Mouse (Mus musculus) adrenal gland, postnatal 10 days (tissue): Measurements from ENCODE around the gene Gm21976. TPM values are rescaled to one million over a fixed set of nuclear protein-coding genes. Genes with fewer than 3 reads are reported as not detected.

Source experiments
- DNase-seq: peaks from one replicate; pipeline ENCODE4 v3.0.0; 2021; ENCODE audit warnings: mixed read lengths
- long read RNA-seq, 2 experiments: library from polyadenylated mRNA; stranded (forward); transcript quantifications; one replicate each; pipeline ENCODE4 v2.0.0; 2021
- total RNA-seq, 2 experiments: library from RNA; stranded (reverse); gene quantifications; 2 replicates each; pipeline ENCODE4 v1.2.3; 2021

The Gm21976 gene
- total RNA-seq, result not detected
- long read RNA-seq, experiment 1, result 0 reads
- long read RNA-seq, experiment 2, result 0 reads

GRCm38 (mm10) chr13:98279686-98280085 is at the start of gene Gm21976:
TSS of gene Gm21976 (plus strand) at chr13:98279887.
- DNase-seq, result no peak

- no peak for DNase-seq
These were observed 49.2 kb upstream of the Gm21976 start for GRCm38 (mm10) chr13:98230511-98230910.

- DNase-seq, result no peak
These were observed 44.2 kb upstream of the Gm21976 start for GRCm38 (mm10) chr13:98235451-98235850.

GRCm38 (mm10) chr13:98239978-98240641 is 39.6 kb upstream of the Gm21976 start:
- DNase-seq, result peak; percentile 82

GRCm38 (mm10) chr13:98241531-98242282 is 38.0 kb upstream of the Gm21976 start:
- DNase-seq, result peak; percentile 48

GRCm38 (mm10) chr13:98244571-98245350 is 34.9 kb upstream of the Gm21976 start:
- peak; percentile 16 for DNase-seq

GRCm38 (mm10) chr13:98245386-98245785 is 34.3 kb upstream of the Gm21976 start:
- no peak for DNase-seq

GRCm38 (mm10) chr13:98249594-98249993 is 30.1 kb upstream of the Gm21976 start:
- no peak for DNase-seq

GRCm38 (mm10) chr13:98254921-98255320 is 24.8 kb upstream of the Gm21976 start:
- DNase-seq, result no peak

GRCm38 (mm10) chr13:98262636-98263457 is 16.8 kb upstream of the Gm21976 start, which contains the start of the genes Utp15 and Ankra2:
TSS of gene Utp15 (minus strand) at chr13:98263041.
TSS of gene Ankra2 (plus strand) at chr13:98263074.
- peak; percentile 99 for DNase-seq

GRCm38 (mm10) chr13:98263458-98263987 is 16.2 kb upstream of the Gm21976 start:
- DNase-seq, result no peak

- no peak for DNase-seq
These were observed 15.6 kb upstream of the Gm21976 start for GRCm38 (mm10) chr13:98264111-98264510.

GRCm38 (mm10) chr13:98274023-98274422 is 5.7 kb upstream of the Gm21976 start:
- no peak for DNase-seq

GRCm38 (mm10) chr13:98275646-98276045 is 4.0 kb upstream of the Gm21976 start:
- DNase-seq, result peak; percentile 60

GRCm38 (mm10) chr13:98276253-98276652 is 3.4 kb upstream of the Gm21976 start:
- DNase-seq, result no peak

- no peak for DNase-seq
These were observed 2.2 kb upstream of the Gm21976 start for GRCm38 (mm10) chr13:98277501-98277900.

- no peak for DNase-seq
These were observed 1.4 kb downstream of the Gm21976 start for GRCm38 (mm10) chr13:98280990-98281650.

GRCm38 (mm10) chr13:98290719-98291118 is 11.0 kb downstream of the Gm21976 start:
- DNase-seq, result no peak

GRCm38 (mm10) chr13:98291712-98292111 is 12.0 kb downstream of the Gm21976 start:
- no peak for DNase-seq

GRCm38 (mm10) chr13:98296072-98296471 is 16.4 kb downstream of the Gm21976 start:
- no peak for DNase-seq
